Mouse (Mus musculus): ENCODE measurements at regions not wholly inside any gene's neighbourhood (a gene's known extent, or its start where the extent isn't known, plus 50 kb on each side); places are given as distances from the start of the nearest gene placed in this dataset.

DNA sequence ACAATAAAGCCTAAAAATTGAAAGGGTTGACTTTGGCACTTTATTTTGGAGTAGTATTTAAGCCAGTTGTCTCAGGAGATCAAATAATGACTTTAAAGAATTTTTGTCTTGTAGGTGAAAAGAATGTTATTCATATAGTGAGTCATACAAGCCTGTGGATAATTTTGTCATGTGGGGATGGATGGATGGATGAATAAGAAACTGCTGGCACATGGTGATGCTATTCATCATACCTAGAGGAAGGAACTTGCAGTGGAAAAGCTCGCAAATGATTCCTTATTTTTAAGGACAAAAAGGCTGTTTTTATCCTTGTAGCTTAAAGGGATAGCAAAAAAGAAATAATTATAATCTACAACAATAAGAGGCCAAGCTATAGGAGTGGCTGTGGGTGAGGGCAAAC, 655.4 kb upstream of the Auts2 start:
- DNase-seq: no peak

DNA sequence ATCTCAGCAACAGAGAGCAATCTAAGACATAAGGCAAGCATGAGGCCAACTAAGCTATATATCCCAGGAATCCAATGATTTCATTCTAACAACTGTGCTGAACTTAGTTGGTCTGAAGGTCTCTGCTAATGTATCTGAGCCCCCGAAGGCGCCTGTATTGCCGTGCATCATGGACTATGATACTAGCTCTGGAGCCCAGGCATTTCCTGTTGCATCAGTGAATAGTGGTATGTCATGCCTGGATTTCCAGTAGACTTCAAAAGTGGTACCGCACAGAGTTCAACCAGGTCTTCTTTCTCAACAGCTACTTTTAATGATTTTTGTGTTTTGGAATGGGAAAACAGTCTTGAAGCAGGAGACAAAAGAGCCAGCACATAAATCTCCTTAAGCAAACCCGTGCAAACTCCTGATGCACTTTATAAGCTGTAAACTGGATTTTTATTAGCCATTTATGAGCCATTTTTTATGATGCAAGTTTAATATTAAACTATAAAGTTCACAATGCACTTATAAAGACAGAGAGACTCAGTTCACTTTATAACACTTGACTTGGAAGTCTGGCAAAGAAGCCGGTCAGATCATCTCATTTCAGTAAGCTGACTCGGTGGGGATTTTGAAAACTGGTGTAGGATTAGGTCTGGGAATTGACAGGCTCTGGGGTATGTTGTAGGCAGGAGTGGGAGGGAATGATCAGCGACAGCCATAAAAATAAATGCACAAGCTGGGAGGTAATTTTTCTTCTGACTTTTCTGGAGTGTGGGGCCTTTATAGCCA, 646.8 kb upstream of the Auts2 start:
- DNase-seq: no peak

DNA sequence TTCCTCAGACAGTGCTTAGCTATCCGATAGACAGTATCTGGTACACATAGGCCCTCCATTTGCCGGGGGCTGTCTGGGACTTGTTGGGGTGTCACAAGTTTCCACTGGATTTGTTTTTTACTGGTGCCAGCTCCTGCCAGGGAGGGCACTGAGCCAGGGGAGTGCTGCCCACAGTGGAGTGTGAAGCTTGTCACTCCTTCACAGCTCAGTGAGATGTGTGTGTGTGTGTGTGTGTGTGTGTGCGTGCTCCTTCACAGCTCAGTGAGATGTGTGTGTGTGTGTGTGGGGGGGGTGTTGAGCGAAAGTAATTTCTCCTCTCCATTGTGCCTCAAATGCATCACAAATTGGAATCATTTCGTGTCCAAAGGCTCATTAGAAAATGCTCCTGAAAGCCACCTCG, 632.5 kb upstream of the Auts2 start:
- DNase-seq: no peak

DNA sequence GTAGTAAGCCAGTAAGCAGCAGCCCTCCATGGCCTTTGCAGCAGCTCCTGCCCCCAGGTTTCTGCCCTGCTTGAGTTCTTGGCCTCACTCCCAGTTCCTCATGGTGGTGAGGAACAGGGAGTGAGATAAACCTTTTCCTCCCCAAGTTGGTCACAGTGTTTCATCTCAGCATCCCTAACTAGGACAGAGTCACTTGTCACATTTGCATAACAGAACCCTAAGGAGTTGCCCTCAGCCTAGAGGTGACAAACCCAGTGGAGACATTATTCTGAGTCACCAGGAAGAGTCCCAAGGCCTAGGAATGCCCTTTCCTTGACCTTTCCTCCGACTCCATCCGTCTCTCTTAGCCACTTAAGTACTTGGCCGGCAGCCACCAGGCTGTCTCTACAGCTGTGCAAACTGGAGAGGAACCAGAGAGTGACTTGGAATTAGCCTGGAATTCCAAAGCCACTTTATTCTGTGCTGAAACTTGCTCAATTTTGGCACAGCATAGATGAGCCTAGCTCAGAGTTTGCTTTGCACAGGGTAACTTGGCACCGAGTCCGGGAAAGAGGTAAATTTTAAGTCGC, 630.1 kb upstream of the Auts2 start:
- DNase-seq: no peak

DNA sequence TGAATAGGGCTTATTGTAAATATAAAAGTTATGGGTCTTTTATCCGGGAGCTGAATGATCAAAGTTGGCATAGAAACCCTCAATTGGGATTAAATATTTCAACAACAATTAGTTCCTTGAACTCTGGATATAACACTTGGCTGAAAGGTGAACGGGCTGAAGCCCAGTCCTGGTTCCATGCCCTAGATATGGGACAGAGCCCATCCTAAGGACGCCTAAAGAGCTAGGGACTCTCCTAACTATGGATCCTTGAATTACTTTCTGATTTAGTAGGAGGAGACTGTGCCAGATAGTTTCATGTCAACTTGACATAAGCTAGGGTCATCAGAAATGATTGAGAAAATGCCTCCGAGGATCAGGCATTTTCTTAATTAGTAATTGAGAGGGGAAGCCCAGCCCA, 629.5 kb upstream of the Auts2 start:
- DNase-seq: no peak

DNA sequence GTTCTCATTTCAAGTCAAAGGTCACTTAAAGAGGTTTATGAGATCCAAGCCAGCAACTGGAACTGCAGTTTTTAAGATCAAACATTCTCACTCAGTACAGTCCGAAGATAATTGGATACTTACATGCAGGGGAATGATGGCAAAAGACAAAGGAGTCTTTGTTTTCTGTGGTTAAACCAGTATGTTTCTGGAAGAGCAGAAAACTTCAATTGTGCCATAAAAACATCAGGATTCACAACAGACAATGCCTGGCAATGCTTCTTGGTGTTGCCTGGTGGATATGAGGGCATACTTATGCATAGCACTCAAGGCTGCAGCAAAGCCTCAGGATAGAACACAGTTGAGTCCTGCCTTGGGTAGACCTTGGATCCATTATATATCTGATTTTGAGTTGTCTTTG, 628.1 kb upstream of the Auts2 start:
- DNase-seq: no peak

DNA sequence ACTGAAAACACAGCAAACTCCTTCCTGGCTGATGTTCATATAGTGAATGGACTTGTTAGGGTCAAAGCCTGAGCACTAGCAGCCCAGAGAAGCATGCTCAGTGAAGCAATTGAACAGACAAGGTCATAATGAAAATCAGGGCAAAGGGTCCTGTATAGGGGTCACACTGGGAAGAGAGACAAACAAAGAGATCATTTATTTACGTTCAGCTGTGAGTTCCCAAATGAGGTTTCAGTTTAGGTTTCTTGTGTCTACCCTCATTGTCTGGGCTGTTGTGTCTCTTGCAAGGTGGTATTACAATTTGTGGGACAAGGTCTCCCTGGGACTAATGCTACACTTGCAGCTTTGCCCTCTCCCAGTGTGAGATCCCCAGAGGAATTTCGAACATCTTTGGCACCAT, 624.4 kb upstream of the Auts2 start:
- DNase-seq: no peak

DNA sequence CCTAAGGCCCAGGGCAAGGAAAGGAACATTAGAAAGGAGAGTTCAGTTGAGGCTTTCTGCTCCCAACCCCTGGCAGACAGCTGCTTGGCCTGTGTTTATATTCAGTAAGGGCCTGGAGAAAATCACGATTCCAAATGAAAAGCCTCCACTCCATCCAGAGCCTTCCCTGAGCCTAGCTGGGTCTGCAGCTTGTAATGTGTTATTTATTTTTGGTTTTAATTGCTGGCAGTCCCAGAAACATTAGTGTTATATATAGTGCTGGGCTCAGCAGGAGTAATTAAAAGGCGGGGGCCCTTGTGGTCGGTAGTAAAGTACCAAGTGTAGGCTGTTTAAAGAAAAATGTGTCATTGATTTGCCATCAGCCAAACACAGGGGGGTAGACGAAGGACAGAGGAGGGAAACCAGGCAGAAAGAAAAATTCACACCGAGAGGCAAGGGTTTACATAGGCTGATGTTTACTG, 623.9 kb upstream of the Auts2 start:
- no peak for DNase-seq

DNA sequence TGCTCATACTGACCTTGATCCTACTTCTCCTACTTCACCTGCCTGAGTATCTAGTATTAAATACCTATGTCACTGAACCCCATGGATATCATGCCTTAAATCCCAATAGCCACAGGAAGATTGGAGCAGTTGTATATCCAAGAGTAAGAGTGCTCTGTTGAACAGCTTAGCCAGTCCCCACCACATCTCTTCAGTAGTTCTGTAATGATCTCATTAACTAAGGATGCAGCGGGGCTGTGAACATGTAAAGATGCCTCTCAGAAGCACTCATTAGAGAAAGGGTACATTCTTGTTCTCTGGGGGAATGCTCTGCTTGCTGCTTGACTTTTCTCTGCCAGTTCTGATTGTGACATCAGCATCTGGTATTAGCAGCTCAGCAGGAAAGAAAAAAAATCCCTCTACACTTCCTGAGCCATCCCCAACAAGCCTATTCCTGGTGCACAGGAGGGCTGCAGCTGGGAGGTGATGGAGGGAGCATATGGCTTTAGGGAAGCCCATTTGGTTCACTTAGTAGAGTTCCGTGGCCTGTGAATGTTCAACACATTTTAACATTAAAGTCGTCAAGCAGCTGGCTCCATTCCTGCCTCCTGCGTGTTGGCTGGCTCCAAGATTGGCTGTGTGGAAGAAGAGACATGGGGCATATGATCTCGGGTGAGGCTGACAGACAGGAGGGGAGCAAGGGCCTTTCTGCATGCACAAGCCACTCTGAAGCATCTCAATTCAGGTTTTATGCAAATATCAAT, 613.1 kb upstream of the Auts2 start:
- DNase-seq: no peak

DNA sequence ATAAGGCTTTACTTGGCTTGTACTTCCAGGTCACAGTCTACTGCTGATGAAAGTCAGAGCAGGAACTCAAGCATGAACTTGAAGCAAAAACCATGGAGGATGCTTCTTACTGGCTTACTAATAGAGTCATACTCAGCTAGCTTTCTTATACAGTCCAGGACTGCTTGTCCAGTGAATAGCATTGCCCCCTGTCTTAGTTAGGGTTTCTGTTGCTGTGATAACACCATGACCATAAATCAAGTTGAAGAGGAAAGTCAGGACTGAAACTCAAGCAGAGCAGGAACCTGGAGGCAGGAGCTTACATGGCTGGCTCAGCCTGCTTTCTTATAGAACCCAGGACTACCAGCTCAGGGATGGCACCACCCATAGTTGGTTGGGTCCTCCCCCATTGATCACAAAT, 602.9 kb upstream of the Auts2 start:
- DNase-seq: no peak

DNA sequence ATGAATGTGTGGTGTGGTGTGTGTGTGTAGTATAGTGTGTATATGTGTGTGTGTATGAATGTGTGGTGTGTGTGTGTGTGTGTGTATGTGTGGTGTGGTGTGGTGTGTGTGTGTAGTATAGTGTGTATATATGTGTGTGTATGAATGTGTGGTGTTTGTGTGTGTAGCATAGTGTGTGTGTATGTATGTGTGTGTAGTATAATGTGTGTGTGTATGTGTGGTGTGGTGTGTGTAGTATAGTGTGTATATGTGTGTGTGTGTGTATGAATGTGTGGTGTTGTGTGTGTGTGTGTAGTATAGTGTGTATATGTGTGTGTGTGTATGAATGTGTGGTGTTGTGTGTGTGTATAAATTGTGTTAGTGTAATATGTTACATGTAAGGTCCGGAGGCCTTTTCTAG, 600.5 kb upstream of the Auts2 start:
- no peak for DNase-seq

DNA sequence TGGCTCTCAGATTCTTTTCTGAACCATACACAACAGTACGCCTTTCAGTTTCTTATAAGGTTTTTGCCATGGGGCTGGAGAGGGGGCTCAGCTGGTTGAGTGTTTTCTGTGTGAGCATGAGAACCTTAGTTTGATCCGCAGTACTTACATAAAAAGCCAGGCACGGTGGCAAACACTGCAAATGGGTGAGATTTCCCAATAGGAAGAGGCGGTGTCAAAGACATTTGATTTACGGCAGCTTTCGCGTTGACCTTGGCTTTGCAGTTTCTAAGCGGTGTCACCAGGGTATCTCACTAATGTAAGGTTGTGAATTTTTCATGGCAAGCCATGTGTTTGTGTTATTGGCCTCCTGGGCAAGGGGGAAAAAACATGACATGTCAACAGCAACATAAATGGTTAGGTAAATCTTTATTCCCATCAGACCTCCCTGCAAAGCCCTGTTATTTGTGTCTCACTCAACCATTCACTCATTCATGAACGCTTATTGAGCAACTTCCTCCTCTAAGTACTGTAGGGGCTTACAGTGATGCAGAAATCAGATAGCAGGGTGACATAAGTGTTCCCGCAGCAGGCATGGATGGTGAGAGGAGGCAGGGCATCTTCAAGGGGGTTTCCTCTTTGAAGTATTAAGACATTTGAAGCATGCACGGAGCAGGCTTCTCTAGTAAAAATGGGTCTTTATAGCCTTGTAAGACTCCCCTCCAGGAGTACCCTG, 599.4 kb upstream of the Auts2 start:
- DNase-seq: no peak

DNA sequence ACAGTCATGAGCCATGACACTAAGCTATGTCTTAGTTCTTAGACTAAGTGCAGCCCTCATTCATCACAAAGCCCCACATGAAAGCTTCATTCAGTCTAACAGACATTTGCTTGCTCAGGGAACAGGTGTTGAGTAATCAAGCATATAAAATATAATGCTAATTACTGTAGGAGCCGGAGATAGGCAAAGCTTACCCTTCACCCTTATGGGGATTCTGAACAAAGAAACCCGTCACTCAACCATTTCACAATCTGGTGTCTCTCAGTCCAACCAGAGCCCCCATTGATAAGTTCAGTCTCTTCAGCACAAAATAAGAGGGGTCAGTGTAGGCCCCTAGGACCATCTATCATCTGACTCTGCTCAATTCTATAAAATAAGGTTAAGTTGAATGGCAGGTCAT, 587.9 kb upstream of the Auts2 start:
- no peak for DNase-seq

DNA sequence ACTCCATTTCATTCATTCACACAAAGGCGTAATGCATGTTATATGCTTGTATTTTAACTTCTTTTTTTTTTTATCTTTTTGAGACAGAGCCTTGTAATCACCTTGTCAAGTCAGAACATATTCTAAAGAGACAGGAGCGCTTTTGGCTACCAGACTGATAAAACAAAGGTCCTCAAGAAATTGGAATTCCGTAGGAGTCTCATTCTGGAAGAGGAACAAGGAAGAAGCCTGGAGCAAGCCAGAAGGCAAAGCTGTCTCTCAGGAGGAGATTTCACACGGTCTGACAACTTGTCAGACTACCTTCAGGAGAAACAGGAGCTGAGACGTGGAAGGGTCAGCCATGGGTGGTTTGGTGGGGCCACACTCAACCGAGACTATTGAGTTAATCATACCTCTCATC, 587.2 kb upstream of the Auts2 start:
- DNase-seq: no peak

DNA sequence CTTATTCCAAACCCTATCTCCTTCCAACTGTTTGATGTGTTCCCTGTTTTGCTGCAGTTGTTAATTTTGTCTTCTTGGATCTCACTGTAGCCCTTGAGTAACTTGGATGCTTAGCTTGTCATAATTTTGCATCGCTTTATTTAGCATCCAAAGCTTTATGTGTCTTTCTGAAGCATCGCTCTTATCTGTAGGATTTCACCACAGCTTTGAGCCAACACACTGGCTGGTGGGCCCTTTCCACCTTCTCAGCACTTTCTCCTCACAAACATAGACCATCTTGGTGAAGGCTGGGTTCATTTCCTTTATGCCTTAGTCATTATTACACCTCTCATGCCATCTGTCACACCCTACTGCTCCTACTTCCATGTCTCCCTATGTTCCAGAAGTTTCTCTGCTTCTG, 581.1 kb upstream of the Auts2 start:
- DNase-seq: no peak

DNA sequence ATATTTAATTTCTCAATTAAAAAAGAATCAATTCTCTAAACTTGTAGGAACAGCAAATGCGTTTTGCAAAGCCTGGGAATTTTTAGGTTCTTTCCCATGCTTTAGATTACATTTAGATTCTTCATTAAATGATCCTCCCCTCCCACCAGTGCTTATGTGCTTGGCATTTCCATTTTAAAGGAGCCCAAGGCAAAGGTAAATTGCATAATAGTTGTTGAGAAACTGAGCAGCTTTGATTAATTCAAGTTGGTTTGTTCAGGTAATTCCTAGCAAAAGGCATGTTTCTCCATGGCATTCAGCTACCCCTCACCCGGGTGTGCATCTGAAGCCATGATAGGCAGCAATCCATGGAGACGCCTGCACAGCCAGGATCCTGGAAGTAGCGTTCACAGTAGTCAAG, 570.8 kb upstream of the Auts2 start:
- no peak for DNase-seq

DNA sequence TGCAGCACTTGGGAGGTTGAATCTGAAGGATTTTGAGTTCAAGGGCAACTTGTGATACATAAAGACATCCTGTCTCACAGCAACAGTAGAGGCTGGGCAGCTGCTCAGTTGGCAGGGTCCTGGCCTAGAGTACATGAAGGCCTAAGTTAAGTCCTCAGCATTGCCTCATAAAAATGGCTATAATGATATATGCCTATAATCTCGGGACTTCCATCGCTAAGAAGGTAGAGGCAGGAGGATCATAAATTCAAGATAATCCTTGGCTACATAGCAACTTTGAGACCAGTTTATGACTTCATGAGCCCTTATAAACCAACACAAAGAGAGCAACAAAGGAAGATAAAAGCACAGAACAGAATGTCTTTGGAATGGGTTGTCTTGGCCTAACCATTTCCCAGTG, 570.0 kb upstream of the Auts2 start:
- DNase-seq: no peak

DNA sequence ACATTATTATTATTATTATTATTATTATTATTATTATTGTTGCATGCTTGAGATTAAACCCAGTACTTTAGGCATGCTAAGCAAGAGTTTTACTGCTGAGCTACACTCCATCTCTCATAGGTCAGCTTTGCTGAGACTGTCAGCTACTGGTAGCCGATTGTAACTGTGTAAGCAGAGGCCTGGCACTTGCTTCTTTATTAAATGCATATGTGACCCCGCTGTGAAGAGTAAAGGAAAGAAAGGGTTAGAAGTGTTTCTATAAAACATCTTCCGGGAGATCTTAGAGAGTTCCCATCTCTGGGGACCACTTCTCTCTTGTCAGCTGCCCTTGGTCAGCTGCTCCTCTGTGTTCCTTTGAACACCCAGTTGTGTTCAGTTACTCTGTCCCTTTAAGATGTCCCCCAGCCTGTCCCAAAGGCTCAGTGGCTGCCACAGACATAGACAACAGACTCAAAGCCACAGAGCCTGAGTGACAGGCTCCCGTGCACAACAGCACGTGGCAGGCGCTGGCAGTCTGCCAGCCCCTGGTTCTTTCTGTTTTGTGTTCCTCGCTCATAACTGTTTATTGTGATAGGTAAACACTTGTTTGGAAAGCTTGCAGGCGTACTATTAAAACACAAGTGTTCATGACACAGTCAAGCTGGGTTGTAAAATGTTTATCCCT, 563.7 kb upstream of the Auts2 start:
- no peak for DNase-seq

DNA sequence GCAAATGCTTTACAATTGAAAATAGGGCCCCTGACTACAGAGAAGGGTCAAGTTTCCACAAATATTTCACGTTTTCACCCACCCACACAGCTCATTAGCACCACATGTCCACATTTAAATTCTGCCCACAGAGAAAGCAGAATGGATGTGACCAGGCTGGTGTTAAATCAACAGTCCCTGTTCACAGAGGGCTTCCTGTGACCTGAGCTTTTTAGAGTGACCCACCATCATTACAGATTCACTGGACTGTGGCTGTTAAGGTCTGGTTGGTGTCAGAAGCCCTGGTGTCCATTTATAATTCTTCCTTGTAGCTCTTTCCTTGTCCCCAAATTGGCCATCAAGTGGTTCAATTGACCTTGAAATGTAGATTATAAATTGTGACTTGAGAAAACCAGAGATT, 553.2 kb upstream of the Auts2 start:
- DNase-seq: no peak

DNA sequence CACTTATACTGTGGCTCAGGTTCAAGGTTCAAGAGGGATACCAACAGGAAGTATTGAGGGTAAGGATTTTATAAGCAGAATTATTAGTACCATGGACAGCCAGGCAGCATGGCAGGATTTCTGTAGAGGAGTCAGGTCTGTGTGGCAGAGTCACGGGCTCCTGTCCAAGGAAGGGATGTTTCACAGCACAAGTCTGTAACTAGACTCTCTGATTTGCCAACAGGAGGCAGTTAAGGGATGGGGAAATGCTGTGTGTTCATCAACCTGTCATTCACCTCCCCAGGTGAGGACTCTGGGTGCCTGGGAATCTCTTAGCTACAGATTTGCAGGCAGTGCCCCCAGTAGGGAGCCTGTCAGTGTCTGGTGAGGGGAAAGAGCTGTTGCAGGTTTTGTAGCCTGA, 541.7 kb upstream of the Auts2 start:
- no peak for DNase-seq

DNA sequence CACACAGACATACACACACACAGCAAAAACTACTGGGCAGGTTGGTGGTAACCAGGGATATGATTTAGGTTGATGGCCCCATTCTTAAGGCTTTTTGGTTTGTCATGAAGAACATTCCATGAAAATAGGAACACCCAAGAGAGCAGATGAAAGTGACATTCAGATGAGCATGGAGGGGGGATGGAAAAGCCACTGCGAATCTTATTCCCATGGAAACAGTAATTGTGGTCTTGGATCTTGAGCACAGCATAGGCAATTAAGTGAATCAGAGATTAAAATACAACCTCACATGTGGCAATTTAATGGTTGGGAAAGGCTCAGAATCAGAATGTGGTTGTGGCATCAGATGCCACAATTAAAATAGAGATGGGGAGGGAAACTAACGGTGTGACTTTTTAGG, 537.6 kb upstream of the Auts2 start:
- DNase-seq: no peak

DNA sequence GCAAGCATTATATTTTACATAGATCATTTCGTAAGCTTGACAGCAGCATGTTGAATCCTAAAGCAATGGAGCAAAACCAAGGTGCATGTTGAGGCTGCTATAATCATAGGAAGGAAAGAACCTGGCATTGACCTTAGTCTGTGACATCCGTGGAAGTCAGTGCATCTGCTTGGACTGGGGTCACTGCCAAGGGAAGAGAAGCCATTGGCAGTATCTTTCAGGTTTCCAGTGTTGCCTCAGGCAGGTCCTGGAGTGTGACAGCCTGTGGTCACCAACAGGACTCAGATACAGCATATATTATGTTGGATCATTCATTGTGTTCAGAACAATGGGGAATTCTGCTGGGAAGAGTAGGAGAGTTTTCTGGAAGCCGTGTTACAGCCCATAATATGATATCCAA, 535.8 kb upstream of the Auts2 start:
- no peak for DNase-seq

DNA sequence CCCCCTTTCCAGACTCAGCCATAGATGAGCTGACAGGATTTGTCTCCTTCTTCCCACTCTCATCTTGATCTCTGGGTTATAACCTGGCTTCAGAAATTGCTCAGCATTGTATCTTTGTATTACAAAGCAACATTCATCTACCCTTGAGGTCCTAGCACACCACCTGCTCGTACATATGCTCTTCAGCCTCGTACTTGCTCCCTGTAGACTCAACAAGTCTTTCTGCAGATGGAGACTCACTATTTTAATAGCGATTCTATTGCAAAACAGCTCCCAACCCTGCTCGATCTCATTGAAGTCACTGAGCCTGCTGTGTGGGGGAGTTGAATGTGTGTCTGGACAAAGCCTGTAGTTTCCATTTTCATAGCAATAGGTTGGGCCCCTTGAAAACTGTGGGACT, 535.2 kb upstream of the Auts2 start:
- DNase-seq: no peak
